Mouse (Mus musculus) limb, embryonic 12.5 days (tissue): ENCODE results near the gene Tusc2. TPM values are rescaled to one million over a fixed set of nuclear protein-coding genes. Genes with fewer than 3 reads are reported as not detected.

Experiments used
- ATAC-seq: fragments of 200-750 bp; cut with Nextera tagmentation; 2 replicates; pipeline ENCODE4 v1.8.0; 2017; ENCODE audit warnings: low read depth, moderate TSS enrichment; ENCODE audit not compliant: insufficient number of reproducible peaks, insufficient read depth, low FRiP score, low TSS enrichment
- H3K27ac ChIP-seq: fragments of 300-500 bp; sonication (generic); 2 replicates; pipeline ENCODE4 v1.5.1; 2016; ENCODE audit warnings: mild to moderate bottlenecking, moderate library complexity
- H3K27me3 ChIP-seq: fragments of 300-500 bp; sonication (generic); 2 replicates; pipeline ENCODE4 v1.6.1; 2016; ENCODE audit warnings: mild to moderate bottlenecking, moderate library complexity
- H3K36me3 ChIP-seq: fragments of 300-500 bp; sonication (generic); 2 replicates; pipeline ENCODE4 v1.6.1; 2016; ENCODE audit warnings: mild to moderate bottlenecking, moderate library complexity
- H3K4me1 ChIP-seq: fragments of 300-500 bp; sonication (generic); replicated peaks from 2 replicates; pipeline ENCODE4 v1.6.1; 2016
- H3K4me2 ChIP-seq: fragments of 300-500 bp; sonication (generic); 2 replicates; pipeline ENCODE4 v1.6.1; 2016; ENCODE audit warnings: mild to moderate bottlenecking, moderate library complexity
- H3K4me3 ChIP-seq: fragments of 300-500 bp; sonication (generic); replicated peaks from 2 replicates; pipeline ENCODE4 v1.5.1; 2016; ENCODE audit warnings: mild to moderate bottlenecking
- H3K9ac ChIP-seq: fragments of 300-500 bp; sonication (generic); replicated peaks from 2 replicates; pipeline ENCODE4 v1.6.1; 2016; ENCODE audit warnings: mild to moderate bottlenecking, moderate library complexity
- H3K9me3 ChIP-seq: fragments of 300-500 bp; sonication (generic); 2 replicates; pipeline ENCODE4 v1.6.1; 2016; ENCODE audit warnings: mild to moderate bottlenecking, moderate library complexity
- WGBS: fragments of 180-500 bp; shearing (Covaris S2); methylation state at CpG from one replicate; pipeline ENCODE4 v1.1.7; 2016; 5-methylcytosine and 5-hydroxymethylcytosine counted together
- polyA plus RNA-seq: library from polyadenylated mRNA; unstranded; fragments of >200 nt; fragmentation: Nextera tagmentation; extraction: Ambion mirVana; gene quantifications from 2 replicates; pipeline ENCODE4 v1.2.1, GENCODE M21; 2016

Tusc2 gene
- 50.6 and 52.6 TPM in 2 replicates for polyA plus RNA-seq

- no peaks in the 10 kb centered on the region for H3K27me3 ChIP-seq
- under 1% methylated on average over 46 of the region's 46 CpGs for WGBS
- peak within 1 kb of the TSS; percentile 84 for H3K4me2 ChIP-seq
- H3K36me3 ChIP-seq: peaks cover 68% of the 10 kb centered on the region
- peak within 1 kb of the TSS; percentile 56; the same call in 1 of the 2 replicates for H3K27ac ChIP-seq
- ATAC-seq: peak; percentile 94
- peak within 1 kb of the TSS; percentile 80 for H3K9ac ChIP-seq
- H3K4me1 ChIP-seq: peaks cover 35% of the 10 kb centered on the region
- peak within 1 kb of the TSS; percentile 91 for H3K4me3 ChIP-seq
- no peaks in the 10 kb centered on the region for H3K9me3 ChIP-seq
Measured at GRCm38 (mm10) chr9:107563029-107563581, at the start of gene Tusc2. Tusc2 (plus strand) TSS chr9:107563255.

- no peak overlapping the region for H3K27ac ChIP-seq
- H3K4me3 ChIP-seq: no peak overlapping the region
- peaks cover 72% of the 10 kb centered on the region for H3K27me3 ChIP-seq
- no peak overlapping the region for H3K9ac ChIP-seq
- ATAC-seq: no peak
- no peaks in the 10 kb centered on the region for H3K36me3 ChIP-seq
- WGBS: 22% methylated on average over 14 of the region's 14 CpGs
- no peaks in the 10 kb centered on the region; the same call in 1 of the 2 replicates for H3K4me1 ChIP-seq
- H3K9me3 ChIP-seq: no peaks in the 10 kb centered on the region
- H3K4me2 ChIP-seq: no peak overlapping the region
Measured at GRCm38 (mm10) chr9:107514303-107514955, 48.6 kb upstream of the Tusc2 start.

- H3K4me2 ChIP-seq: no peak overlapping the region
- H3K9ac ChIP-seq: no peak overlapping the region
- 70% methylated on average over 6 of the region's 6 CpGs for WGBS
- ATAC-seq: no peak
- no peak overlapping the region for H3K27ac ChIP-seq
- no peaks in the 10 kb centered on the region for H3K36me3 ChIP-seq
- H3K4me1 ChIP-seq: peaks cover 24% of the 10 kb centered on the region
- H3K4me3 ChIP-seq: no peak overlapping the region
- peaks cover 61% of the 10 kb centered on the region for H3K27me3 ChIP-seq
- H3K9me3 ChIP-seq: no peaks in the 10 kb centered on the region
Measured at GRCm38 (mm10) chr9:107520331-107520730, 42.7 kb upstream of the Tusc2 start.

DNA sequence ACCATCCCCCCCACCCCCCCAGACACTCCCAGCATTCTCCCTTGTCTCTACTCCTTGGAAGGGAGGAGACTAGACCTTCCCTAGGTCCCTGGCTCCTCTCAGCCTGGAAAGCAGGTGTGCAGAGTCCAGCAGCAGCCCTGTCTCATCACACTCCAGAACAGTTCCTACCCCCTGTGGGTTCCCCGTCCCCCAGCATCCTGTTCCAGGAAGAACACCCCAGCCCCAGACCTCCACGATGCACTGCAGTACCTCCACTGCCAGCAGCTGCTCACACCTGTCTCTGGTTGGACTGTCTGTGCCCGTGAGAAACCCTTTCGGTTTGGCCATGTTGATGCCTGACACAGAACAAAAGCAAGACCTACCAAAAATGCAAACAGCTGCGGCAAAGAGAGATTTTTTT, 41.9 kb upstream of the Tusc2 start:
- peak; percentile 12; the same call in 1 of the 2 replicates for ATAC-seq
- H3K9me3 ChIP-seq: no peaks in the 10 kb centered on the region
- peaks cover 70% of the 10 kb centered on the region for H3K27me3 ChIP-seq
- no peak overlapping the region for H3K9ac ChIP-seq
- no peaks in the 10 kb centered on the region for H3K36me3 ChIP-seq
- 0 out of 2 replicates have a peak overlapping the region, but pooled peaks have one; percentile 56 for H3K27ac ChIP-seq
- H3K4me1 ChIP-seq: peaks cover 24% of the 10 kb centered on the region
- H3K4me2 ChIP-seq: peak overlapping the region; percentile 48; the same call in 1 of the 2 replicates
- 49% methylated on average over 5 of the region's 5 CpGs for WGBS
- no peak overlapping the region for H3K4me3 ChIP-seq

DNA sequence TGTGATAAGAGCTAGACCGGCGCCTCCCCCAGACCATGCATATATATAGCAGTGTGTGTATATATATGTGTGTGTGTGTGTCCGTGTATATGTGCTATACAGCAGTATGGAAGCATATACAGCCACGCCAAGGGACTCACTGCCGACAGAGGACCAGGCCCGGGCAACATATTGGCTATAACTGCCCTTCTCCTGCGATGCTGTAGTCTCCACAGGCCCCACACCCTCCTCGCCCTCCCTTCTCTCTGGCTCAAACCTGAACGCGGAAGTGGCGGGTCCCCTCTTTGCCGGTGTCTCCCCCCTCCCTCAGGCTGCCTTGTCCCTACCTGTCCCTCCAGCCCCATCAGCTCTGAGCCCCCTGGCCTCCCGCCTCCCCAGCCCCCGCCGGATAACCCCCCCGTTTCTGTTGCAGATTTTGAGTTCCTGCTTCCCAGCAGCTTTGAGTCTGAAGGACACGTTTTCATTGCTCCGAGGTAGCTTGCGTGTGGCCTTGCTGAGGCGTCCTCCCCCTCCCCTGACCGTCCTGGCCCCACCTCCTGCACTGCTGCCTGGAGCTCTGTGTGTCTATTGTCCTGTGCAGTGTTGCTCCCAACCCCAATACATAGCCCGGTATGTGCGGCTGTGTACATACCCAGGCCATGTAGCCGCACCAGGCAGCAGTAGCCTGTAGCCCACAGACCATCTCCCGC, 41.2 kb upstream of the Tusc2 start:
- 26% methylated on average over 25 of the region's 25 CpGs for WGBS
- H3K9ac ChIP-seq: peak overlapping the region; percentile 42; the same call in 1 of the 2 replicates
- peak; percentile 27; the same call in 1 of the 2 replicates for ATAC-seq
- H3K9me3 ChIP-seq: no peaks in the 10 kb centered on the region
- H3K4me3 ChIP-seq: peak overlapping the region; percentile 11; the same call in 1 of the 2 replicates
- H3K36me3 ChIP-seq: no peaks in the 10 kb centered on the region
- peaks cover 73% of the 10 kb centered on the region for H3K27me3 ChIP-seq
- H3K27ac ChIP-seq: 0 out of 2 replicates have a peak overlapping the region, but pooled peaks have one; percentile 7
- H3K4me1 ChIP-seq: peaks cover 31% of the 10 kb centered on the region
- H3K4me2 ChIP-seq: peak overlapping the region; percentile 48

DNA sequence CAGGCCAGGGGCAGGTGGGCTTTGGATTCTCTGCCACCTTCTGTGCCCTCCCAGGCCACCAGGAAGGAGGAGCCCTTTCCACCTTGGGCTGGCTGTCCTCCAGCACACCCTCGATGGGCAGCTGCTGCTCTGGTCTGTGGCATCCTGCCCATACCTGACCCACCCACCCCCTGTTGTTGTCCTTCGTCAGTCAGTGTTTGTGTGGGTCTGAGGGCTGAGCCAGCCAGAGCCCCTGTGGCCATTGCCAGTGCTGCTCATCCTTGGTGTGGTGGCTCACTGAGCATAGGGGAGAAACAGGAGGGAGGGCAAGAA, 40.7 kb upstream of the Tusc2 start:
- peak overlapping the region; percentile 42; the same call in 1 of the 2 replicates for H3K9ac ChIP-seq
- 56% methylated on average over 2 of the region's 2 CpGs for WGBS
- 0 out of 2 replicates have a peak overlapping the region, but pooled peaks have one; percentile 11 for H3K4me3 ChIP-seq
- 0 out of 2 replicates have a peak, but pooled peaks have one; percentile 1 for ATAC-seq
- H3K27me3 ChIP-seq: peaks cover 73% of the 10 kb centered on the region
- H3K4me2 ChIP-seq: peak overlapping the region; percentile 48
- H3K4me1 ChIP-seq: peaks cover 36% of the 10 kb centered on the region
- H3K27ac ChIP-seq: no peak overlapping the region
- H3K9me3 ChIP-seq: no peaks in the 10 kb centered on the region
- H3K36me3 ChIP-seq: no peaks in the 10 kb centered on the region

- Histone ChIP-seq H3K9me3 (no peaks in the 10 kb centered on the region), H3K4me1 (peaks cover 34% of the 10 kb centered on the region), H3K4me3 (peak overlapping the region; percentile 39), H3K36me3 (no peaks in the 10 kb centered on the region), H3K27ac (no peak overlapping the region), H3K9ac (no peak overlapping the region), H3K27me3 (peaks cover 74% of the 10 kb centered on the region), H3K4me2 (peak overlapping the region; percentile 65)
- peak; percentile 45; the same call in 1 of the 2 replicates for ATAC-seq
- 5% methylated on average over 44 of the region's 44 CpGs for WGBS
Measured at GRCm38 (mm10) chr9:107526198-107527026, 36.6 kb upstream of the Tusc2 start.

DNA sequence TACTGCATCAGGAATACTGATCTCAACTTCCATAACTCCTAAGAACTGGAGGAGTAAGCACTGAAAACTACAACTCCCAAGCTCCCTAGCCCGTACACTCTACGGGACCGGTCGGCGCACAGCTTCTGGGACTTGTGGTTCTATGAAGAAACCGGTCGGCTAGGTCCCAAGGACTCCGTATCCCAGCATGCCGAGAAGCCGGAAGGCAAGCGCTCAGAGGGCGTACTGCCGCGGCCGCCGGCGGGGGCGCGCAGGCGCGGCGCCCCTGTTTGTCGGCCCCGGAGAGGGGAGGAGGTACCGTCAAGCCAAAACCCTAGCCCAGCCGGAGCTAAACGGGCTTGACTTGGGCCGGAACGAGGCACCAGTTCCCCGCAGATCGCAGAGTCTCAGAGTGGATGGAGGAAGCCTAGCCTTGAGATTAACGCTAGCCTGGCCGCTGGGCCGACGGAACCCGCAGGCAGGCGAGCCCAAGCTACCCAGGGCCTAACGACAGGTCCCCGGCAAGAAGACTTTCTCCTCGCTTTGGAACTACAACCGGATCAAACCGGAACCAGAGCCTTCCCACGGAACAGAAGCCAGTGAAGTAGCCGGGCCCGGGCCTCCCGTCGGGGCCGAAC, 29.2 kb upstream of the Tusc2 start, which contains the start of gene Tmem115:
Gene Tmem115, plus strand, starts transcription at position 155 of the 617 bp plus-strand sequence.
- peak; percentile 99 for ATAC-seq
- no peaks in the 10 kb centered on the region for H3K9me3 ChIP-seq
- peaks cover 27% of the 10 kb centered on the region for H3K4me1 ChIP-seq
- H3K4me2 ChIP-seq: peak within 1 kb of the TSS; percentile 99
- peak within 1 kb of the TSS; percentile 81 for H3K9ac ChIP-seq
- H3K4me3 ChIP-seq: peak within 1 kb of the TSS; percentile 76
- under 1% methylated on average over 48 of the region's 48 CpGs for WGBS
- H3K27ac ChIP-seq: peak within 1 kb of the TSS; percentile 60; the same call in 1 of the 2 replicates
- H3K27me3 ChIP-seq: peaks cover 8% of the 10 kb centered on the region; the same call in 1 of the 2 replicates
- H3K36me3 ChIP-seq: peaks cover 25% of the 10 kb centered on the region

GRCm38 (mm10) chr9:107534408-107535202, 28.4 kb upstream of the Tusc2 start:
- WGBS: under 1% methylated on average over 40 of the region's 40 CpGs
- no peaks in the 10 kb centered on the region for H3K9me3 ChIP-seq
- peaks cover 27% of the 10 kb centered on the region for H3K4me1 ChIP-seq
- peaks cover 32% of the 10 kb centered on the region for H3K36me3 ChIP-seq
- H3K27me3 ChIP-seq: peaks cover 8% of the 10 kb centered on the region; the same call in 1 of the 2 replicates
- ATAC-seq: no peak
- H3K4me3 ChIP-seq: peak overlapping the region; percentile 76
- peak overlapping the region; percentile 60; the same call in 1 of the 2 replicates for H3K27ac ChIP-seq
- H3K4me2 ChIP-seq: peak overlapping the region; percentile 99
- H3K9ac ChIP-seq: peak overlapping the region; percentile 81
